8 mouse cellular contexts compared by ENCODE assay signal in the genomic region with DNA sequence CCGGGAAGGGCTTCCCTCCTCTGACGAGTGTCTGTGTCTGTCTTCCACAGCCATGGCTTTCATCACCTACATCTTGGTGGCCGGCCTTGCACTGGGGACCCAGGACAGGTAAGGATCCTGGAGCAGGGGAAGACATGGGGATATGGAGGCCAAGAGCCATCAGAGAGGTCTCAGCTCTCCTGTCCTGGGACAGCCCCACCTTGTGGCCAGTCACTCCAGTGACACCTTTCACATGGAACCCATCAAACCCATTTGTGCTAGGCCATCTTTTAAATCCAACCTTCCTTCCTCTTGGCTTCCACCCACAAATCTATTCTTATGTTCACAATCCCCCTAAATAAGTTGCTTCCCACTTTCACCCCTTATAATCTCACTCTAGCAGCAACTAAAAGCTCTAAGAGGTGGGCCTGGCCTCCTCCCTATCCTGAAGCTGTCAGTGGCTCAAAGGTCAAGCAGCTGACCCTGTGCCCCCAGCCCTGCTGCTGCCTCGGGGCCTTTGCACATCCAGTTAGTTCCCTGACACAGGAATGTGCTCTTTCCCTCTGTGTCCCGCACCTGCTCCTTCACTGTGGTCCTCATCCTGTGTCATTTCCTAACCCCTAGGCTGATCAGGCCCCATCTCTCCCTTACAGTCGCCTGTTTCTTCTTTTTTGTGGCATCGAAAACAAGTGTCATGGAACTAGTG. TPM values are rescaled to one million over a fixed set of nuclear protein-coding genes. Genes with fewer than 3 reads are reported as not detected.
DNase-seq lines count a peak whose midpoint lies in the region; ATAC-seq and TF ChIP-seq lines count a peak whose summit lies in the region.

No protein-coding gene starts in this region.

- H3K9ac ChIP-seq in midbrain, embryonic 11.5 days (ENCODE audit: low read length) = no peak overlapping the region
- H3K9ac ChIP-seq in midbrain, embryonic 13.5 days (replicated peaks) = no peak overlapping the region
- H3K9ac ChIP-seq in kidney, embryonic 14.5 days (ENCODE audit: low read depth, low read length) = no peak overlapping the region

- WGBS in midbrain, embryonic 11.5 days = 86% methylated on average over 7 of the region's 7 CpGs
- WGBS in midbrain, embryonic 13.5 days = 87% methylated on average over 7 of the region's 7 CpGs
- 86% methylated on average over 7 of the region's 7 CpGs for WGBS in kidney, embryonic 14.5 days

- H3K4me1 ChIP-seq in midbrain, embryonic 11.5 days (ENCODE audit: control insufficient read depth, insufficient read depth, low read length) = peaks cover 6% of the 10 kb centered on the region
- H3K4me1 ChIP-seq in midbrain, embryonic 13.5 days (replicated peaks) = peaks cover 10% of the 10 kb centered on the region
- peaks cover 16% of the 10 kb centered on the region for H3K4me1 ChIP-seq in kidney, embryonic 14.5 days (ENCODE audit: control insufficient read depth, insufficient read depth, low read length)

- H3K27ac ChIP-seq in midbrain, embryonic 11.5 days (ENCODE audit: low read depth, low read length) = no peak overlapping the region
- no peak overlapping the region for H3K27ac ChIP-seq in midbrain, embryonic 13.5 days
- H3K27ac ChIP-seq in kidney, embryonic 14.5 days (ENCODE audit: low read depth, low read length) = no peak overlapping the region

- H3K36me3 ChIP-seq in midbrain, embryonic 11.5 days (ENCODE audit: control insufficient read depth, insufficient read depth, low read length) = peaks cover 7% of the 10 kb centered on the region
- H3K36me3 ChIP-seq in midbrain, embryonic 13.5 days = peaks cover 24% of the 10 kb centered on the region
- peaks cover 19% of the 10 kb centered on the region; the same call in 1 of the 2 replicates for H3K36me3 ChIP-seq in kidney, embryonic 14.5 days (ENCODE audit: control insufficient read depth, insufficient read depth, low read length)

- ATAC-seq in midbrain, embryonic 11.5 days (ENCODE audit: low FRiP score) = no peak
- ATAC-seq in midbrain, embryonic 13.5 days = no peak
- ATAC-seq in kidney, embryonic 14.5 days (ENCODE audit: low FRiP score, low TSS enrichment) = no peak

- no peak for TF ChIP-seq POLR2A in brain, embryonic 14.5 days (IDR thresholded peaks at IDR 0.05; ENCODE audit: borderline replicate concordance, extremely low read depth, insufficient read depth, insufficient read length, poor library complexity, severe bottlenecking)

- no peak overlapping the region for H3K4me3 ChIP-seq in midbrain, embryonic 11.5 days (ENCODE audit: low read depth, low read length)
- H3K4me3 ChIP-seq in midbrain, embryonic 13.5 days (replicated peaks) = no peak overlapping the region
- no peak overlapping the region for H3K4me3 ChIP-seq in kidney, embryonic 14.5 days (ENCODE audit: low read length)

- TF ChIP-seq CTCF in brain, embryonic 14.5 days (IDR thresholded peaks at IDR 0.05; ENCODE audit: borderline replicate concordance, extremely low read depth, insufficient read depth, insufficient read length) = peak; percentile 53

- H3K9me3 ChIP-seq in midbrain, embryonic 11.5 days (ENCODE audit: control insufficient read depth, low read length) = no peaks in the 10 kb centered on the region
- H3K9me3 ChIP-seq in midbrain, embryonic 13.5 days = no peaks in the 10 kb centered on the region
- H3K9me3 ChIP-seq in kidney, embryonic 14.5 days (ENCODE audit: control insufficient read depth, low read length) = no peaks in the 10 kb centered on the region

- H3K27me3 ChIP-seq in midbrain, embryonic 11.5 days (ENCODE audit: control insufficient read depth, insufficient read depth, low read length) = peaks cover 4% of the 10 kb centered on the region; the same call in 1 of the 2 replicates
- peaks cover 26% of the 10 kb centered on the region for H3K27me3 ChIP-seq in midbrain, embryonic 13.5 days
- peaks cover 5% of the 10 kb centered on the region; the same call in 1 of the 2 replicates for H3K27me3 ChIP-seq in kidney, embryonic 14.5 days (ENCODE audit: control insufficient read depth, insufficient read depth, low read length)

- peak; percentile 31 for DNase-seq in embryo, embryonic 10 days (ENCODE audit: low spot score)
- DNase-seq in embryo, embryonic 10.5 days (ENCODE audit: low spot score) = no peak
- peak; percentile 62 for DNase-seq in midbrain, embryonic 11.5 days (ENCODE audit: low spot score, missing footprints)
- no peak for DNase-seq in brain, embryonic 14.5 days (ENCODE audit: low read depth)
- DNase-seq in testis, postnatal 10 days (ENCODE audit: low spot score) = peak; percentile 74
- no peak for DNase-seq in layer of hippocampus, postnatal 14 days (ENCODE audit: low spot score in 2 of 2)

- H3K4me2 ChIP-seq in midbrain, embryonic 11.5 days = no peak overlapping the region
- H3K4me2 ChIP-seq in midbrain, embryonic 13.5 days (replicated peaks) = no peak overlapping the region
- no peak overlapping the region for H3K4me2 ChIP-seq in kidney, embryonic 14.5 days (replicated peaks; ENCODE audit: low read depth, low read length)

RNA-seq across cellular contexts. Expression of a gene that starts 3.4 kb away (rescaled TPM):
- polyA plus RNA-seq in midbrain, embryonic 11.5 days (2014; fragmentation: Nextera tagmentation; extraction: Ambion mirVana) = 2.4 and 2.7 TPM in 2 replicates
- 0.92 and 2.0 TPM in 2 replicates for polyA plus RNA-seq in midbrain, embryonic 13.5 days (2015; fragmentation: Nextera tagmentation; extraction: Ambion mirVana)
- polyA plus RNA-seq in brain, embryonic 14.5 days (2012; rRNA removed) = 0.19 and 0.40 TPM in 2 replicates
- polyA plus RNA-seq in kidney, embryonic 14.5 days (2014; fragmentation: Nextera tagmentation; extraction: Ambion mirVana) = 5.2 and 8.3 TPM in 2 replicates
- total RNA-seq in layer of hippocampus, postnatal 14 days (2021) = not detected

RNA-seq across cellular contexts. Expression of a gene that starts 6.7 kb away (rescaled TPM):
- 77.1 and 81.5 TPM in 2 replicates for polyA plus RNA-seq in midbrain, embryonic 11.5 days (2014; fragmentation: Nextera tagmentation; extraction: Ambion mirVana)
- 77.0 and 80.8 TPM in 2 replicates for polyA plus RNA-seq in midbrain, embryonic 13.5 days (2015; fragmentation: Nextera tagmentation; extraction: Ambion mirVana)
- 67.2 and 84.0 TPM in 2 replicates for polyA plus RNA-seq in brain, embryonic 14.5 days (2012; rRNA removed)
- polyA plus RNA-seq in kidney, embryonic 14.5 days (2014; fragmentation: Nextera tagmentation; extraction: Ambion mirVana) = 120 and 132 TPM in 2 replicates
- total RNA-seq in layer of hippocampus, postnatal 14 days (2021) = 10 to 100 TPM; 42.3 to 49.5 TPM

RNA-seq across cellular contexts. Expression of a gene that starts 12.6 kb away (rescaled TPM):
- polyA plus RNA-seq in midbrain, embryonic 11.5 days (2014; fragmentation: Nextera tagmentation; extraction: Ambion mirVana) = 0.22 and 0.43 TPM in 2 replicates
- polyA plus RNA-seq in midbrain, embryonic 13.5 days (2015; fragmentation: Nextera tagmentation; extraction: Ambion mirVana) = 0.17 and 0.30 TPM in 2 replicates
- polyA plus RNA-seq in brain, embryonic 14.5 days (2012; rRNA removed) = 1.6 and 1.7 TPM in 2 replicates
- polyA plus RNA-seq in kidney, embryonic 14.5 days (2014; fragmentation: Nextera tagmentation; extraction: Ambion mirVana) = 0.62 and 1.0 TPM in 2 replicates
- 1 to 10 TPM; 2.9 to 3.8 TPM for total RNA-seq in layer of hippocampus, postnatal 14 days (2021)

RNA-seq across cellular contexts. Expression of a gene that starts 31.0 kb away (rescaled TPM):
- 0.36 and 1.2 TPM in 2 replicates for polyA plus RNA-seq in midbrain, embryonic 11.5 days (2014; fragmentation: Nextera tagmentation; extraction: Ambion mirVana)
- polyA plus RNA-seq in midbrain, embryonic 13.5 days (2015; fragmentation: Nextera tagmentation; extraction: Ambion mirVana) = 2.0 and 3.3 TPM in 2 replicates
- 8.8 and 9.1 TPM in 2 replicates for polyA plus RNA-seq in brain, embryonic 14.5 days (2012; rRNA removed)
- 0.61 and 0.97 TPM in 2 replicates for polyA plus RNA-seq in kidney, embryonic 14.5 days (2014; fragmentation: Nextera tagmentation; extraction: Ambion mirVana)
- 1 to 10 TPM; 1.6 to 1.8 TPM for total RNA-seq in layer of hippocampus, postnatal 14 days (2021)

RNA-seq across cellular contexts. Expression of a gene that starts 36.8 kb away (rescaled TPM):
- polyA plus RNA-seq in midbrain, embryonic 11.5 days (2014; fragmentation: Nextera tagmentation; extraction: Ambion mirVana) = 16.5 and 18.3 TPM in 2 replicates
- polyA plus RNA-seq in midbrain, embryonic 13.5 days (2015; fragmentation: Nextera tagmentation; extraction: Ambion mirVana) = 26.1 and 28.7 TPM in 2 replicates
- 43.0 and 43.8 TPM in 2 replicates for polyA plus RNA-seq in brain, embryonic 14.5 days (2012; rRNA removed)
- polyA plus RNA-seq in kidney, embryonic 14.5 days (2014; fragmentation: Nextera tagmentation; extraction: Ambion mirVana) = 198 and 239 TPM in 2 replicates
- total RNA-seq in layer of hippocampus, postnatal 14 days (2021) = 10 to 100 TPM; 16.0 to 27.0 TPM

Comparison
In these comparisons a context has a peak if more than half of its experiments do, and no peak if none do; other contexts are left out.
1. DNase-seq: peak in embryo, embryonic 10 days (single experiment), midbrain, embryonic 11.5 days (single experiment) and testis, postnatal 10 days (single experiment); none in embryo, embryonic 10.5 days (single experiment), brain, embryonic 14.5 days (single experiment) and layer of hippocampus, postnatal 14 days (0 of 2).